Mouse (Mus musculus): ENCODE data around the gene Nfib.

Gene Nfib

DNA sequence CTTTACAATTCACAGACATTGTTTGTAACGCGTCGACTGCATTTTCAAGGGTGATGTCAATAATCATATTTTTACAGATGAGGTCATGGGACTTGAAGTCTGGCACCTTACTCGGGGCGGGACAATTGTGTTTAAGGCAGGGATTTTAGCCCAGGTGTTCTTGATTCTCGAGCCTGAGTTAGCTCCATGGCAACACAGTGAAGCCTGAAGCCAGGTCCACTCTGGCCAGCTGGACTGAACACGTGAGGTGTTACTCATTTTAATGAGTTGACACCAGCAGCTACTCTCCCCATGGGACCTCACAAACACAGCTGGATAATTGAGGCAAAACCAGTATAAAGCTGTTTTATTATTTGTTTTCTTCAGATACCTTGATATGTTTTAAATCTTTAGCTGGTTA, 71.2 kb downstream of the Nfib start:
- no peak for DNase-seq (ENCODE audit: low spot score in 2 of 2)

DNA sequence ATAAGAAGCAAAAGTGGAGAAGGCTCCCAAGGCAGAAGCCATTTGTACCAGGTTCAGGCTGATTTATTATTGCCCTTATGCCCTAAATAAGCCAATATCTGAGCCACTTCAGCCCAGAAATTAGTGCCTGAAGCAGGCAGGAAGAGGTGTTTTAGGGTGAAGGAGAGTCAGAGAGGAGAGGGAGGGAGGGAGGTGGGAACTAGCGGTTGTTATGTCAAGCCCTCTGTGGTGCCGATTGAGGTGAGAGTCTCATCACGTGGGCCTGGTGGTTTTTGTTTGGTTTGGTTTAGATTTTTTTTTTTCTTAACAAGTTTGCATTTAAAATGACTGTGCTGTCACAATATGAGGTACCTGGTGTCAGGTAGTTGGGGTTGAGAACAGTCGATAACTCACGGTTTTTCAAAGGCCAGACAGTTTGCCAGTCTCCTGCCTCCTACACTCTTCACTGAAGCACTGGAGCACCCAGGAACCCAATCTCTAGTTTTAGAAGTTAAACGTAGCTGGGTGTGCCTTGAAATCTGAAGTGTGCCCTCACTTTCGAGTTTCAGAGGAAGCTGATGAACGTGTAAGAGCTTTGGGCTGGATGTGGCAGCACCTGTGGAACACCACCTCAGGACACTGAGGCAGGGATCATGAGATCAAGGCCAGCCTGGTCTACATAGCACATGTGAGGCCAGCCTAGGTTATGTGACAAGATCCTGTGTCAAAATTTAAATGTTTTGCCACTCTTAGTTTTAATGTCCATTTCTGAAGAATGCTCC, 81.1 kb downstream of the Nfib start:
- DNase-seq (ENCODE audit: low spot score in 2 of 2) = no peak

DNA sequence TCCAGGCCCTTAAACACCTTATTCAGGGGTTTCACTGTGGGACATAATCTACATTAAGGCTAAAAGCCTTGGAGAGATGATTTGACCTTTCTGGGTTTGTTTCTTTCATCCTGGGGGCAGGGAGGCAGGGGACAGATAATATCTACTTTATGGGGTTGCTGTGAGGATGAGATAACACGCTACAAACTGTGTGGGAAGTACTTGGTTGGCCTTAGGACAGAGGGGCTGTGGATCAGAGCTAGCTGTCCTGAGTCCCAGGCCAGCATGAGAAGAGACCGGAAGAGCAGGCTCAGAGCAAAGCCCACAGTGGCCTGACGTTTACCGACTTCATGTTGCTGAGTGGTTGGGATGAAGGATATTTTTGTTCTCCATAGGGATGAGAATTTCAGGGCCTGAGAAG, 81.7 kb downstream of the Nfib start:
- DNase-seq (ENCODE audit: low spot score in 2 of 2) = no peak

DNA sequence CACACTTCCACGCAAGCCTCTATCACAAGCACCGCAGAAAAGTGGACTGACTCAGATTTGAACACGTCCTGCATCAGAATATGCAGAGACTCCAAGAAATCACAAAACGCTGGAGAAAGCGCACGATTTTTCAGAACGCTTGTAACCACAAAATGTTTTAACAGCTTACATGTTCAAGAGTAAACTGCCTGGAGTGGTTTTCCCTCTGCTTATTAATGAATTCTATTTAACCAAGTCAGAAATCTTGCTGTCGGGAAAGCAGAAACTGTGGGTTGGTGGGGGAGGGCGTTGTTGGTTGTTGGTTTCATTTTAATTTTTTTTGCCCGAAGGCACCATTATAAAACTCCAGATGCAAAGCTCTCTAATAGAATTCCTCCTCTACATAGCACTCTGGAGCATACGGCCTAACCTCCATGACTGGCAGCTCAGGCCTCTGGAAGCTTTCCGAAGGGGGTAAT, 82.4 kb downstream of the Nfib start:
- no peak for DNase-seq (ENCODE audit: low spot score in 2 of 2)

DNA sequence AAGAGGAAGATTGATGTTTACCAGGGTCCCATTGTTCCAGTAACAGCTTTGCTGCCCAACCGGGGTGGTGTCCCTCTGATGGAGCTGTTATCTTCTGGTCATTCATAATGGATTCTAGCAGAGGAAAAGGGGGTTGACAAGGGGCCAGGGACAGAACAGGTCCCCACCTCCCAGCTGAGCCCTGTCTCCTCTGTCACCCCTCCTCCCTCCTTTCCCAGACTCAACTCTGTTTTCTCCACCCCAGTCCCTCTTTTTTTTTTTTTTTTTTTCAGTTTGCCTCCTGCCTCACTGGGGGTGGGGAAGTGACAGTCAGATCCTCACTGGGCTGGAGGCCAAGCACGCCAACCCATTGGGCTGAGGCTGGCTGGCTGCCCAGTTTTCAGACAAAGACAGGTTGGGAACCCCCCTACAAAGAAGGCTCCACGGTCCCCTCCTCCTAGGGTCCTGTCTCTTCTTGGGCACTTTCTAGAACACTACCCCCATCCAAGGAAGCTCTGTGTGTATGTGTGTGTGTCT, 83.2 kb downstream of the Nfib start:
- DNase-seq (ENCODE audit: low spot score in 2 of 2) = peak; percentile 21 to 59

DNA sequence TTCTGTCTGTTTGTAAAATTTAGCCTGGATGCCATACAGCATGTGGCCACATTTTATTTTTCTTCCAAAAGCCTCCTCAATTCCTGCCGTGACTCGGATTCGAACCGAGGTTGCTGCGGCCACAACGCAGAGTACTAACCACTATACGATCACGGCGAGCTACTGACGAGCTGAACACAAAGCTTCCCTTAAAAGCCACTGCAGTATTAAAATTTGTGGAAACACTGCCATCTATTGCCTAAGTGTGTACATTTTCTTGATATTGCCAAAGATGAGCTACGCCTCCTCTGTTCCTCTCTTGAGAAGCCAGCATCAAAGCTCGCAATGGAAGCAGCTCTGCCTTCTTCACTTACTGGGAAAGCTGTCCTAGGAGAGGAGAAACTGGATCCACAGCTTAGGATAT, 86.0 kb downstream of the Nfib start:
- peak; percentile 53 to 61 for DNase-seq (ENCODE audit: low spot score in 2 of 2)

DNA sequence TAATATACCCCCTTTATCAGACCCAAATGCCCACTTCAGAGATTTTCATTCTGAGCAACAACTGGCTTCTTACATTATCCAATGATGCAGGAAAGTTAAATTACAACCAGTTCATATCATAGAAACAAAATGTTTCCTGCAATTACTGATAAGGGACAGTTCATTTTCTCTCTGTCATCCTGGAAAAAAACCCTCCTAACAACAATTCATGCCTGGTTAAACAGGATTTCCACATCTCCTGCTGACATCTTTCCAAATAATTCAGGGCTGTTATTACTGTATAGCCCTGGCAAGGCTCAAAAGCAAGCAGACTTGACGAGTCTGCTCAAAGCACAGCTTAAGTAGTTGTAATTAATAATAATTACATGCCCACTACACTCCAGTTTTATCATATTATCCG, 86.5 kb downstream of the Nfib start:
- DNase-seq (ENCODE audit: low spot score in 2 of 2) = no peak

DNA sequence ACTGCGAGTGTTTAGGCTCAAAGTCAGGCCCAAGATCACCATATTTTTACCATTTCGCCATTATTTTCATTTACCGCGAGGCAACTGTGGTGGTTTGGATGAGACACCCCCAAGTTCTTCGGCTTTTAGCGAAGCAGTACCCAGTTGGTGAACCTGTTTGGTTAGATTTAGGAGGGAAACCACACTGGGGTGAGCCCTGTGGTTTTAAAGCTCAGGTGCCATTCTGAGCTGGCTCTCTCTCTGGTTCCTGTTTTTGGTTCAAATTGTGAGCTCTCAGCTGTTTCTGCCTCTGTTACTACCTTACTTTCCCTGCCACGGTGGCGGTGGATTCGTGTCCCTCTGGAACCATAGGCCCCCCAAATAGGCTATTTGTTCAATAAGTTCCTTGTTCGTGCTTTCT, 88.3 kb downstream of the Nfib start:
- no peak for DNase-seq (ENCODE audit: low spot score in 2 of 2)

DNA sequence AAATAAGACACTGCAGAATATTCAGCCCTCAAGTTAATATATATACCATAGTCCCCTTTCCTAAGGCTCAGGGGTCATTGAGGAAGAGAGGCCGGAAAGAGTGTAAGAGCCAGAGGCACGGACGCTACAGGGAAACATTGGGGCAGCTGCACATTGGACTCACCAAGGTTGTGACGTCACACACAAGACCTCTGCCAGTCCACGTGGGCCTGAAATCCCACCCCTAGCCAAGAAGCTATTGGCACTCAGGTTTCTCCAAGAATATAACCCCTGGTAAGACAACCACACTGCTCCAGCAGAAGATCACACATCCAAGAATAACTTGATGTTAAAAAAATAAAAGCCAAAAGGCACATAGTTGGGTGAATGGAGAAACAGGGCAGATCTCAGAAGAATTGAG, 89.8 kb downstream of the Nfib start:
- no peak for DNase-seq (ENCODE audit: low spot score in 2 of 2)

DNA sequence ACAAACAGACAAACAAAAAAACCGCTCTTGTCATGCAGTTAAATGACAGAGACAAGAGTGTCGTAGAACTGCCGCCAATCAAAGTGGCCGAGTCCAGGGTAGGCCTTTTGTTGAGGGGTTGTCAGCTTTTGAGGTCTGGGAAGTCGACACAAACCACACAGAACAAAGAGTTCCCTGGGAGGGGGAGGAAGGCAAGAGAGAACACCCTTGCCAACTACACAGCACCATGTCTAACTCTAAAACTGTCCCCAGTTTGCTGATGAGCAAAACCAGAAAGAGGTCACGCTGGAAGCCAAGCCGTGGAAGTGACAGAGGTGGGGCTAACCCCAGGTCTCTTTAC, 91.1 kb downstream of the Nfib start:
- DNase-seq (ENCODE audit: low spot score in 2 of 2) = no peak

DNA sequence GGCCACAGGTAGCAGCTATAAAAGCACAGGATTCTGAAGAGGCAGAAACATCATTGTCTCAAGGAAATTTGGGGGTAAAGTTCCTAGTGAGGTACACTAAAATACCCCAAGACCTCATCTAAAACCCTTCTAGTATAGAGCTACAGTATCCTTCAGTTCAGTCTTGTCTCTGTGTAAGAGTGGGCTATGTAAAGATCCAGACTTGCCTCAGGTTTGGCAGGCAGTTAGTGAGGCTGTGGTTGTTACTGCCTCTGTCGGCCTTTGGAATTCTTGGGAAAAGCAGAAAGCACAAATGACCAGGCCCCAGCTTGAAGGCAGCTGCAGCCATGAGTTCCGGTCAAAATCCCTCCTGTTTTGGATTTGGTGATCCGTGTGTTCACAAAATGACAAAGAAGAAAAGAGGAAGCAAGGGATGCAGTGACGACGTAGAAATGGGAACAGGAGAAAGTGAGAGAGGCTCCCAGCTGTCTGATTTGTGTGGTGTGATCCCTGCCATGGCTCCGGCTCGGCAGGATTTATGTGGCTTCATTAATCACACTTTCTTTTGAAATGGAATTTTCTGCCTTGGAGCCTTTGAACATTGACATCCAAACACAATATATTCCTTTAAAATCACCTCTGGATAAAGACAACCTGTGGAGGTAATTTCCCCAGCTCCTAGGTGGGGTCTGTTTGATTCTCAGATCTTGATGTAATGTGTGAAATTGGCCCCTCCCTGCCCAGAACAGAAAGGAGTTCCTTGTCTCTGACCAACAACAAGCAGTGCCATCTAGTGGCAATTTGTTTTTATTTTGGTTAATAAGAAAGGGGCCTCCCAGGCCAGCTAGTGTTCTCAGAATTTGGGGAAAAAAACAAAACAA, 91.7 kb downstream of the Nfib start:
- DNase-seq (ENCODE audit: low spot score in 2 of 2) = no peak

DNA sequence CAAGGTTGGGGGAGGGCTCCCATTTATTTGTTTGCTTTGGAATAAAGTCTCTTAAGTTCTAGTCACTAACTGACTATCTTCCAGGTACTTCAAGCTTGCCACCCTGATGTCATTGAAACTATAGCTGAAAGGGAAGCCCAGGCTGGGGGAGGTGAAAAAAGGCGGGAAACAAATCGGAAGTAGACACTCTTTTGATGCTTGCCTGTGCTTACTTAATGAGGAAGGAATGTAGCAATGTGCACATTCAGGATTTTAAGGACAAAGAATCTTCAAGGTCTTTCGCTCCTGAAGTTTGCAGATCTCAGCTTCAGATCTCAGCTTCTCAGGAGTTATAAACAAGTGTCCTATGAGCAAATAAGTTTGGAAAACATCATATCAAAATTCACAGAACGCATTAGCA, 95.9 kb downstream of the Nfib start:
- no peak for DNase-seq (ENCODE audit: low spot score in 2 of 2)

DNA sequence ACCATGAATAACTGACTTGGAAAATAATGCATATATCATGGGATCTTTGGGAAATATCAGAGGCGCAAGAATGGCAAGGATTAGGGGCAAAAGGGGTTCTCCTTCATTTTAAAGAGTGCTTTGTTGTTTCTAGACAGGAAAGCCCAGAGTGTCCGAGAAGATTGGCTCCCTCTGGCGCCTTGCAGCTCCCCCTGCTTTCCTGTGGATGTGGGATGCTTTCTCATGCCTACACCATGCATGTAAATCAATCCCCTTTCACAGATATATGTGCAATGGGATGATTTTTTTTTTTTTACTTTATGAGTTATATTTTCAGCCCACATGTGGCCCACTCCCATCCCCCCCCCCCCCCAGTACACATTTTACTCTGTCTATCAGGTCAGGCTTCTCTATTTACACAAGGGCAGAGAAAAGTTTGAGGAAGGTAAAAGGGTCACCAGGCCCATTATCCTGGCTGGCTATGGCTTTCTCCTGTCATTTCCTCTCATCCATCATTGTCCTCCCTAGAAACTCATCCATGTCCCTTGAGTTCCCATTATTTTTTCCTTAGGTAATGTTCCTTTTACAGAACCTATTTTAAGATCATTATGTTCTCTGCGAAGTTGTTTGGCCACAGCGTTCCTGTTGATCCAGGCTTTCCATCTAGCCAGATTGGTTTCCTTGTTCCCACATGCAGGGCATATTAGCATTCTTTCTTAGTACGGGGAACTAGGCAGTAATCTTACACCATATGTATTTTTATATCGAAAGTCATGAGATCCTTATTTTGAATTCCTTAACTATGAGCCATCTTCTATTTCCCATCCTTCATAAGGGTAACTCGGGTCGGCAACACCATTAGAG, 96.6 kb downstream of the Nfib start:
- DNase-seq (ENCODE audit: low spot score in 2 of 2) = no peak

DNA sequence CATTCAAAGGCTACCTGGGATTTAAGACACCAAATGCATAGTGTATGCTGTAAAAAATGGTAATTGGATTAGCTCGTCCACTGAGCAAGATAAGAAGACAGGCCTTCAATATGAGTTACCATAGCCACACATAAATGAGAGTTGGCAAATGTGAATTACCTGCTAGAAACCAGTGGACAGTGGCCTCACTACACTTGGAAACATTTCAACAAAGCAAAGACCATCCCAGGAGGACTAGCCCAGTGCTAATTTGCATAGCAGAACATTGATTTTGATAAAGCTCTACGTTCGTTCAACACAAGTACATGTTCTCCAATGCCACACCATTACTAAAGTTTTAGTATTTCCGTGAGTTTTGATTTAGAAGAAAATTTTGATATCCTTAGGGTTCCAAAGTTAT, 98.3 kb downstream of the Nfib start:
- no peak for DNase-seq (ENCODE audit: low spot score in 2 of 2)

DNA sequence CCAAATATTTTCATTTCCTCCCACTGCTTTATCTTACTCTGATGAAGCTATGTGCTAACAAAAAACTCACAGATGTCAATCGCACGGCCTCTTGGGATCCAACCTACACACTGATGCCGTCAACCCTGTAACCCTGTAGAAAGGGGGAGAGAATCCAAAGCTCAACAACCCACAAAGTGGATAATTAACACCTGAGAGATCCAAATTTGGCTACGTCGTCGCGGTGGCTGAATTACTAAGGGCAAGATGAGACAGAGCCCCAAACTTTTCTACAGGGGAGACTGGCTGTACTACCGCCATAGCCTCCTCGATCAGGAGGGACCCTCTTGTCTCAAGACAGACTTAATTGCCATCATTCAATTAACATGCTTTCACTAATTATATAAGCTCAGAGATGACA, 99.2 kb downstream of the Nfib start:
- DNase-seq (ENCODE audit: low spot score in 2 of 2) = no peak

DNA sequence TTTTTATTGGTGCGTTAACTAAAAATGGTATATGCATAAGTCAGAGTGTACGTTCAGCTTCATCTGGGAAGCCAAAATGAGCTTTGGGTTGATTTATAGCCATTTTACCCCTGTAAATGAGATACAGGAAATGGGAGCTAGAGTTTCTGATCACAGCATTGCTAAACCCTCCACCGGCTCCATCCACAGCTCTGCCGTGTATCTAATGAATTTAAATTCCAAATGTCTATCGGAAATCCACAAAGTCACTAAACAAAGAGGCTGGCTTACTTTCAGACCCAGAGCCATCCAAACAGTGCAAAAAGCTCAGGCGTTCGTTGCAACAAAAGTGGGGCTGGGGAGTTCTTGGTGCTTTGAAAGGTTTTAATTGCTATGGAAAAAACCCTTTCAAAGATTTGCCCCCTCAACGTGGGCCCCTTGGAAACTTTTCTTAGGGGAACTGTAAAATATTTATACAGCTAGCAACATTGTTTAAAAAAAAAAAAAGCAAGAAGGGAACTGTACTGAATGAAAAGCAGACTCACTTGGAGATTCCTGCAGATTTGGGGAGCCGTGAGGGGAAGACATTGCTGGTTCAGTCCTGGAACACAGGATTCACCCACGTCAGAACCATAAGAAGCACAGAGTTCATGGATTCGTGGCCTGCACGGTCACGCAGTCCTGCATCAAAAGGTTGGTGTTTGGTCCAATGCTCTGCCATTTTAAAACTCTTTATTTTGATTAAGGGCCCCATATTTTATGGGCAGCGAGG, 100.3 kb downstream of the Nfib start:
- no peak for DNase-seq (ENCODE audit: low spot score in 2 of 2)

DNA sequence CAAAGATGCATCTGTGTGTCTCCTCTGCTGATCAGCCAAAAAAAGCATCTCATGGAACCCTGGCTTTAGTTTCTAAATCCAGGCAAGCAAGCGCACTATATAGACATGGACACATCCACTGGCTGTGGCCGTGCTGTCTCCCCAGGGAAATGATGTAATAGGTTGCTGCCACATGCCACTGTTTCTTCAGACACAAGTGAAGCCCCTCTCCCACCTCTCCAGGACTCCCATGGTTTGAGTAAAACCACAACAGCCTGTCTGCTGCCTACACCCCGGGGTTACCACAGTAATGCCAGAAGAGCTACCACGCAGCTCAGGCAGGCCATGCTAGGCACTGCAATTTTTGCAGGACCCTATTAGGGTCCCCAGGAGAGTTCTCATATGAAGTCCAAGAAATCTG, 101.0 kb downstream of the Nfib start:
- DNase-seq (ENCODE audit: low spot score in 2 of 2) = no peak

DNA sequence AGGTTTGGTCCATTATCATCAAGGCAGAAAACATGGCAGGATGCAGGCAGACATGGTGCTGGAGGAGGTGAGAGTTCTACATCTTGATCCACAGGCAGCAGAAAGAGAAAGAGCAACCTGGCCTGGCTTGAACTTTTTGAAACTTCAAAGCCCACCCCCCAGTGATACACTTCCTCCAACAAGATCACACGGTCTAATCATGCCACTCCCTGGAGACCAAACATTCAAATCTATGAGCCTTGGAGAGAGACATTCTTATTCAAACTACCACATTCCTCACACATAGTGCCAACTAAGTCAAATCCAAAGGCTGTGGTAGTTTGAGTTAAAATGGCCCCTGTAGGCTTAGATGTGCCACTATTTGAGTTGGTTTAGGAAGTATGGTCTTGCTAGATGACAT, 104.9 kb downstream of the Nfib start:
- DNase-seq (ENCODE audit: low spot score in 2 of 2) = no peak

DNA sequence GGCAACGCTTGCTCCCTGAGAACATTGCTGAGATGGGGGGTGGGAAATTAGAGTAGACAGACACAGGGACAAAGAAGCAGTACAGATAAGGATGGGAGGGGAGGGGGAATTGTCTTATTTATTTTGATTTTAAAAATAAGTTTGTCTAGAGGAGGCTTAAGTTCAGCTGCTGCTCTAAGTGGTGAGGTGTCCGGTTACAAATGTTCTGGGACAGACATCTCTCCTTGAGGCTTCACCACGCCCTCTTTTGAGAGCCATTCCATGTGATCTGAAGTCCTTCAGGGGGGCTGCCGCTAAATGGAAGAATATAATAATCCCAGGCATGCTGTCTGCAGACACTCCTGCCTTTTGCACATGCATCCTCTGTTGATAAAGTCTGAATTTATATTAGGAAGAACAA, 107.1 kb downstream of the Nfib start:
- no peak for DNase-seq (ENCODE audit: low spot score in 2 of 2)

DNA sequence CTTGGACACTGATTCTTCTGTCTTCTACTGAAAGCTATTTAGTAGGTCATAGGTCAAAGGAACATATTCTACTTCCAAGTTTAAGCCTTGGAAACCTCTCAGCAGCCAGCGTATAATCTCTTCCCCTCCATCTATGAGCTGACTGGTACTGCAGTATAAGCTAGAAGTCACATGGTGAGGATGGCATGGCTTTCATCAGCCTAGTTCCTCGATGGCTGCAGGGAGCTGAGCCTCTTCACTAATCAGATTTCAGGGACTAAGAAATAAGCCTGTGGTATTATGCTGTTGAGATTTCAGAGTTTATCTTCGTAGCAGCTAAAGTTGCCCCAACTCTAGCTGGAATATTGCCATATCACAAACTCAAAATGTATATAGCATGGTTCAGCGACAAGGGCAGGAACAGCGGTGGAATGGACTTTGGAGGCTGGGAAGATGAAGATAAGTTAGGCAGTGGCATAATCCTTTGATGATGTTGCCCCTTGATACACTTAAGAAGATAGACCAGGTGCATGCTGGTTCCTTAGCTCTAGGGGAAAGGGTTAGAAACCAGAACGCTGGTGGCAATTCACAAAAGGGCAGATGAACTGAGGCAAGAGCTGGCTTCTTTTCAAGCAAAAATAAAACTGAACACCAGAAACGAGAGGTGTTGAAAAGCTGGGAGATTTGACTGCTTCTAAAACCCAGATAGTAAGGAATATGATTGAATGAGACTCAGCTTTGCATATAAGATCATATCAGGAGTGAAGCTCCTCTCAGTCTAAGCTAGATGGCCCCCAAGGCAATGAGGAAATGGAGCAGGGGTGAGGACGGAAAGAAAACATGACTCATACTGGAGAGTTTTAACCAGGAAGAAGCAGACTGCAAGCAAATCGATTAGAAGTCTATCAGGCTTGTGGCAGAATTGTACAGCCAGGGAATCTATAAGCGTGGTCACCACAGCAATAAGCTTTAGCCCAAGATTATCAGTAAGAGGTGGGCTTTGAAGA, 111.6 kb downstream of the Nfib start:
- no peak for DNase-seq (ENCODE audit: low spot score in 2 of 2)
